Mouse (Mus musculus) liver, embryonic 15.5 days (tissue): ENCODE measurements around the gene Shld2. TPM values are rescaled to one million over a fixed set of nuclear protein-coding genes. Genes with fewer than 3 reads are reported as not detected.
"Not testable (repeated sequence)": the region's sequence is repeated elsewhere in the genome, so short reads cannot be mapped to it uniquely, and the experiment has no call there.

ENCODE experiments used
- ATAC-seq: fragments of 200-750 bp; cut with Nextera tagmentation; 2 replicates; pipeline ENCODE4 v1.8.0; 2017; ENCODE audit warnings: moderate number of reproducible peaks, mild to moderate bottlenecking, moderate library complexity; ENCODE audit not compliant: insufficient read depth
- H3K27ac ChIP-seq: fragments of 300-500 bp; sonication (generic); replicated peaks from 2 replicates; pipeline ENCODE4 v1.5.1; 2015; ENCODE audit warnings: mild to moderate bottlenecking, inconsistent platforms
- H3K27me3 ChIP-seq: fragments of 300-500 bp; sonication (generic); 2 replicates; pipeline ENCODE4 v1.6.1; 2015; ENCODE audit warnings: mild to moderate bottlenecking, inconsistent platforms
- H3K36me3 ChIP-seq: fragments of 300-500 bp; sonication (generic); replicated peaks from 2 replicates; pipeline ENCODE4 v1.6.1; 2015; ENCODE audit warnings: moderate library complexity, mild to moderate bottlenecking, inconsistent platforms
- H3K4me1 ChIP-seq: fragments of 300-500 bp; sonication (generic); replicated peaks from 2 replicates; pipeline ENCODE4 v1.6.1; 2015; ENCODE audit warnings: inconsistent platforms
- H3K4me2 ChIP-seq: fragments of 300-500 bp; sonication (generic); 2 replicates; pipeline ENCODE4 v1.6.1; 2015; ENCODE audit warnings: moderate library complexity, mild to moderate bottlenecking, inconsistent platforms
- H3K4me3 ChIP-seq: fragments of 300-500 bp; sonication (generic); replicated peaks from 2 replicates; pipeline ENCODE4 v1.5.1; 2015; ENCODE audit warnings: mild to moderate bottlenecking, inconsistent platforms
- H3K9ac ChIP-seq: fragments of 300-500 bp; sonication (generic); 2 replicates; pipeline ENCODE4 v1.6.1; 2015; ENCODE audit warnings: moderate library complexity, mild to moderate bottlenecking, inconsistent platforms
- H3K9me3 ChIP-seq: fragments of 300-500 bp; sonication (generic); replicated peaks from 2 replicates; pipeline ENCODE4 v1.6.1; 2016; ENCODE audit warnings: inconsistent platforms
- WGBS: fragments of 180-500 bp; shearing (Covaris S2); methylation state at CpG from one replicate; pipeline ENCODE4 v1.1.7; 2015; ENCODE audit warnings: mixed read lengths; ENCODE audit not compliant: insufficient replicate concordance; 5-methylcytosine and 5-hydroxymethylcytosine counted together
- polyA plus RNA-seq: library from polyadenylated mRNA; unstranded; fragments of >200 nt; fragmentation: Nextera tagmentation; extraction: Ambion mirVana; gene quantifications from 2 replicates; pipeline ENCODE4 v1.2.1, GENCODE M21; 2015

Gene Shld2
- polyA plus RNA-seq, 1 experiment from 2014 or later: 8.4 TPM

GRCm38 (mm10) chr14:34280798-34281197 lies 29.5 kb downstream of the Shld2 start:
- no peak for ATAC-seq
- no peak overlapping the region for H3K27ac ChIP-seq
- H3K4me3 ChIP-seq: no peak overlapping the region
- H3K9me3 ChIP-seq: no peaks in the 10 kb centered on the region
- H3K27me3 ChIP-seq: no peaks in the 10 kb centered on the region
- WGBS: 40% methylated on average over 2 of the region's 2 CpGs
- no peak overlapping the region for H3K9ac ChIP-seq
- no peaks in the 10 kb centered on the region for H3K4me1 ChIP-seq
- H3K4me2 ChIP-seq: no peak overlapping the region
- H3K36me3 ChIP-seq: no peaks in the 10 kb centered on the region

- Histone ChIP-seq H3K27me3 (no peaks in the 10 kb centered on the region), H3K27ac (no peak overlapping the region), H3K9ac (no peak overlapping the region), H3K9me3 (no peaks in the 10 kb centered on the region), H3K4me2 (no peak overlapping the region), H3K4me1 (no peaks in the 10 kb centered on the region), H3K4me3 (no peak overlapping the region), H3K36me3 (no peaks in the 10 kb centered on the region)
- ATAC-seq: no peak
- 57% methylated on average over 4 of the region's 4 CpGs for WGBS
Measured at GRCm38 (mm10) chr14:34279726-34280125, 30.6 kb downstream of the Shld2 start.

GRCm38 (mm10) chr14:34275225-34275624 lies 35.1 kb downstream of the Shld2 start:
- WGBS: 66% methylated on average over 4 of the region's 4 CpGs
- no peaks in the 10 kb centered on the region for H3K9me3 ChIP-seq
- peak overlapping the region; percentile 51; the same call in 1 of the 2 replicates for H3K27ac ChIP-seq
- H3K4me3 ChIP-seq: no peak overlapping the region
- peak; percentile 63 for ATAC-seq
- H3K27me3 ChIP-seq: no peaks in the 10 kb centered on the region
- no peaks in the 10 kb centered on the region for H3K4me1 ChIP-seq
- peak overlapping the region; percentile 10; the same call in 1 of the 2 replicates for H3K4me2 ChIP-seq
- no peak overlapping the region for H3K9ac ChIP-seq
- H3K36me3 ChIP-seq: no peaks in the 10 kb centered on the region

- WGBS: 77% methylated on average over 3 of the region's 3 CpGs
- Histone ChIP-seq H3K9me3 (no peaks in the 10 kb centered on the region), H3K36me3 (no peaks in the 10 kb centered on the region), H3K4me3 (no peak overlapping the region), H3K9ac (no peak overlapping the region), H3K4me1 (no peaks in the 10 kb centered on the region), H3K4me2 (0 out of 2 replicates have a peak overlapping the region, but pooled peaks have one; percentile 20), H3K27me3 (no peaks in the 10 kb centered on the region), H3K27ac (0 out of 2 replicates have a peak overlapping the region, but pooled peaks have one; percentile 24)
- peak; percentile 19; the same call in 1 of the 2 replicates for ATAC-seq
Measured at GRCm38 (mm10) chr14:34274141-34274540, 36.2 kb downstream of the Shld2 start.

GRCm38 (mm10) chr14:34273280-34273679 lies 37.0 kb downstream of the Shld2 start:
- ATAC-seq: no peak
- Histone ChIP-seq H3K9ac (no peak overlapping the region), H3K36me3 (no peaks in the 10 kb centered on the region), H3K27me3 (no peaks in the 10 kb centered on the region), H3K27ac (no peak overlapping the region), H3K9me3 (no peaks in the 10 kb centered on the region), H3K4me2 (no peak overlapping the region), H3K4me3 (no peak overlapping the region), H3K4me1 (no peaks in the 10 kb centered on the region)
- 41% methylated on average over 2 of the region's 2 CpGs for whole genome bisulfite sequencing

GRCm38 (mm10) chr14:34268046-34268445 lies 42.2 kb downstream of the Shld2 start:
- Histone ChIP-seq H3K9ac (no peak overlapping the region), H3K4me3 (no peak overlapping the region), H3K4me1 (no peaks in the 10 kb centered on the region), H3K27me3 (no peaks in the 10 kb centered on the region), H3K9me3 (no peaks in the 10 kb centered on the region), H3K4me2 (no peak overlapping the region), H3K36me3 (no peaks in the 10 kb centered on the region), H3K27ac (peak overlapping the region; percentile 24)
- WGBS: 66% methylated on average over 9 of the region's 9 CpGs
- peak; percentile 54; the same call in 1 of the 2 replicates for ATAC-seq

- H3K36me3 ChIP-seq, H3K4me2 ChIP-seq, H3K27me3 ChIP-seq, H3K27ac ChIP-seq, ATAC-seq, H3K4me1 ChIP-seq, H3K4me3 ChIP-seq, H3K9ac ChIP-seq, H3K9me3 ChIP-seq: not testable (repeated sequence)
- WGBS: 63% methylated on average over 3 of the region's 3 CpGs
Measured at GRCm38 (mm10) chr14:34258525-34258924, 51.8 kb downstream of the Shld2 start.

- Histone ChIP-seq H3K27ac (peak overlapping the region; percentile 41; the same call in 1 of the 2 replicates), H3K9ac (no peak overlapping the region), H3K4me2 (no peak overlapping the region), H3K4me1 (no peaks in the 10 kb centered on the region), H3K27me3 (no peaks in the 10 kb centered on the region), H3K36me3 (no peaks in the 10 kb centered on the region), H3K4me3 (no peak overlapping the region), H3K9me3 (no peaks in the 10 kb centered on the region)
- WGBS: 71% methylated on average over 4 of the region's 4 CpGs
- ATAC-seq: no peak
Measured at GRCm38 (mm10) chr14:34253261-34253660, 57.0 kb downstream of the Shld2 start.

GRCm38 (mm10) chr14:34252470-34253145 lies 57.7 kb downstream of the Shld2 start:
- 63% methylated on average over 6 of the region's 6 CpGs for WGBS
- H3K36me3 ChIP-seq: no peaks in the 10 kb centered on the region
- H3K4me3 ChIP-seq: no peak overlapping the region
- no peaks in the 10 kb centered on the region for H3K27me3 ChIP-seq
- peak overlapping the region; percentile 41 for H3K27ac ChIP-seq
- no peak overlapping the region for H3K9ac ChIP-seq
- H3K9me3 ChIP-seq: no peaks in the 10 kb centered on the region
- ATAC-seq: peak; percentile 47
- H3K4me2 ChIP-seq: no peak overlapping the region
- no peaks in the 10 kb centered on the region for H3K4me1 ChIP-seq

- H3K27me3 ChIP-seq: no peaks in the 10 kb centered on the region
- no peak overlapping the region for H3K4me3 ChIP-seq
- H3K4me2 ChIP-seq: no peak overlapping the region
- H3K4me1 ChIP-seq: peaks cover 2% of the 10 kb centered on the region; the same call in 1 of the 2 replicates
- H3K27ac ChIP-seq: peak overlapping the region; percentile 76; the same call in 1 of the 2 replicates
- no peak overlapping the region for H3K9ac ChIP-seq
- peak; percentile 78 for ATAC-seq
- H3K9me3 ChIP-seq: no peaks in the 10 kb centered on the region
- WGBS: 58% methylated on average over 6 of the region's 6 CpGs
- H3K36me3 ChIP-seq: no peaks in the 10 kb centered on the region
Measured at GRCm38 (mm10) chr14:34240676-34241075, 69.6 kb downstream of the Shld2 start.

GRCm38 (mm10) chr14:34240263-34240662 lies 70.0 kb downstream of the Shld2 start:
- peaks cover 2% of the 10 kb centered on the region; the same call in 1 of the 2 replicates for H3K4me1 ChIP-seq
- H3K4me3 ChIP-seq: no peak overlapping the region
- H3K27ac ChIP-seq: peak overlapping the region; percentile 76
- H3K9me3 ChIP-seq: no peaks in the 10 kb centered on the region
- no peak overlapping the region for H3K4me2 ChIP-seq
- ATAC-seq: 0 out of 2 replicates have a peak, but pooled peaks have one; percentile 29
- H3K36me3 ChIP-seq: no peaks in the 10 kb centered on the region
- WGBS: 15% methylated on average over 10 of the region's 10 CpGs
- no peaks in the 10 kb centered on the region for H3K27me3 ChIP-seq
- H3K9ac ChIP-seq: no peak overlapping the region
